Mouse (Mus musculus) limb, embryonic 14.5 days (tissue): ENCODE data around the gene Rab40c. TPM values are rescaled to one million over a fixed set of nuclear protein-coding genes. Genes with fewer than 3 reads are reported as not detected.

Experiments
- ATAC-seq: fragments of 200-750 bp; cut with Nextera tagmentation; 2 replicates; pipeline ENCODE4 v1.8.0; 2017; ENCODE audit warnings: low read depth, moderate number of reproducible peaks, moderate TSS enrichment; ENCODE audit not compliant: low FRiP score
- DNase-seq: peaks from one replicate; pipeline ENCODE4 v3.0.0-alpha.2; 2015; ENCODE audit warnings: low spot score
- H3K27ac ChIP-seq: fragments of 300-500 bp; sonication (generic); replicated peaks from 2 replicates; pipeline ENCODE4 v1.5.1; 2014; ENCODE audit warnings: low read depth, mild to moderate bottlenecking, low read length, moderate library complexity, mixed read lengths
- H3K27me3 ChIP-seq: fragments of 300-500 bp; sonication (generic); 2 replicates; pipeline ENCODE4 v1.6.1; 2014; ENCODE audit warnings: low read length, mixed read lengths; ENCODE audit not compliant: control insufficient read depth, insufficient read depth
- H3K36me3 ChIP-seq: fragments of 300-500 bp; sonication (generic); 2 replicates; pipeline ENCODE4 v1.6.1; 2014; ENCODE audit warnings: mild to moderate bottlenecking, low read length, moderate library complexity, mixed read lengths; ENCODE audit not compliant: control insufficient read depth, insufficient read depth
- H3K4me1 ChIP-seq: fragments of 300-500 bp; sonication (generic); 2 replicates; pipeline ENCODE4 v1.6.1; 2014; ENCODE audit warnings: antibody characterized with exemption, low read length, mixed read lengths; ENCODE audit not compliant: control insufficient read depth, insufficient read depth
- H3K4me2 ChIP-seq: fragments of 300-500 bp; sonication (generic); replicated peaks from 2 replicates; pipeline ENCODE4 v1.6.1; 2014; ENCODE audit warnings: low read depth, mild to moderate bottlenecking, low read length, moderate library complexity; ENCODE audit not compliant: severe bottlenecking
- H3K4me3 ChIP-seq: fragments of 300-500 bp; sonication (generic); replicated peaks from 2 replicates; pipeline ENCODE4 v1.5.1; 2014; ENCODE audit warnings: low read length
- H3K9ac ChIP-seq: fragments of 300-500 bp; sonication (generic); 2 replicates; pipeline ENCODE4 v1.6.1; 2014; ENCODE audit warnings: mild to moderate bottlenecking, low read depth, low read length, moderate library complexity; ENCODE audit not compliant: severe bottlenecking
- H3K9me3 ChIP-seq: fragments of 300-500 bp; sonication (generic); 2 replicates; pipeline ENCODE4 v1.6.1; 2016; ENCODE audit warnings: low read length; ENCODE audit not compliant: control insufficient read depth
- POLR2A ChIP-seq: fragments of 200-500 bp; IDR thresholded peaks from 2 replicates; pipeline ENCODE4 v1.8.0; 2012; ENCODE audit warnings: inconsistent platforms, mild to moderate bottlenecking, moderate library complexity, borderline replicate concordance; ENCODE audit not compliant: insufficient read depth, insufficient read length; ENCODE audit errors: extremely low read depth
- WGBS: fragments of 180-500 bp; shearing (Covaris S2); extraction: QIAGEN DNeasy Blood & Tissue Kit; methylation state at CpG from one replicate; pipeline ENCODE4 v1.1.7; 2014; 5-methylcytosine and 5-hydroxymethylcytosine counted together
- polyA plus RNA-seq, 2 experiments: library from polyadenylated mRNA; depleted of rRNA in 1 of 2; stranded (reverse) in 1 of 2; unstranded in 1 of 2; fragments of >200 nt; fragmentation: Nextera tagmentation in 1 of 2; extraction: Ambion mirVana in 1 of 2; gene quantifications; 2 replicates each; pipeline versions ENCODE4 v1.2.1 to v1.2.3; 2012 to 2014

Rab40c gene
- polyA plus RNA-seq, 2 experiments: 20.8 to 53.3 TPM

DNA sequence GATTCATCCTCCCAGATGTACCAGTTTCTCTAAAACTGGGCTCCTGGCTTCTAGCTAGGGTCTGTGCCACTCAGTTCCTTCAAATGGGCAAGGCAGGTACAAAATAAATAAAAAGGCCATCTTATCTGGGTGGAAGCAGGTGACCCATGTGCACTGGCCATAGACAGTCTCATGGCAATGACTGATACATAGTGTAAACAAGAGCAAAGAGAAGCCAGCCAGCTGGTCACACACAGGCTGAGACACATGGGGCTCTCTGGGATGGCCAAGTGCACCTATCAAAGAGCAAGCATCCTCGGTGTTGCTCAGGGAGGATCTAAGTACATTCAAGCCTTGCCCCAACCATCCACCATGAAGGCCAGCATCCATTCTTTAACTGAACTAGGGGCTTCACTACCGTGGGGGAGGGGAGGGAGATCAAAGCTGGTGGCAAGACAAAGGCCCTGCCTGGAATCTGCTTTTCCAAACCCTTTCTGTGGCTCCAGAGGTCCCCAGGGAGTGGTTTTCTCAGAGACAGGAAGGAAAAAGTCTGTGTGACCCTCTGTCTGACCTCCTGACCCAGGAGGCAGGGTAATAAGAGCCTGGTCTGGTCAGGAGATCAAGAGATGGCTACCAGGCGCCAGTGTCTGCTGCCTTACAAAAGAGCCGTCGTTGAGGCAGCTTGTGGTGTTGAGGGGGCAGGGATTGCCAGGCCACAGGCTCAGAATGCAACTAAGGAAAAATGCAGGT lies 38.5 kb downstream of the Rab40c start:
- H3K27me3 ChIP-seq: no peaks in the 10 kb centered on the region
- no peak overlapping the region for H3K4me3 ChIP-seq
- no peak overlapping the region for H3K4me2 ChIP-seq
- no peak overlapping the region for H3K9ac ChIP-seq
- WGBS: 15% methylated on average over 5 of the region's 5 CpGs
- H3K27ac ChIP-seq: no peak overlapping the region
- no peaks in the 10 kb centered on the region for H3K9me3 ChIP-seq
- DNase-seq: no peak
- no peak for ATAC-seq
- peaks cover 6% of the 10 kb centered on the region for H3K4me1 ChIP-seq
- peaks cover 63% of the 10 kb centered on the region for H3K36me3 ChIP-seq
- TF ChIP-seq POLR2A: no peak

DNA sequence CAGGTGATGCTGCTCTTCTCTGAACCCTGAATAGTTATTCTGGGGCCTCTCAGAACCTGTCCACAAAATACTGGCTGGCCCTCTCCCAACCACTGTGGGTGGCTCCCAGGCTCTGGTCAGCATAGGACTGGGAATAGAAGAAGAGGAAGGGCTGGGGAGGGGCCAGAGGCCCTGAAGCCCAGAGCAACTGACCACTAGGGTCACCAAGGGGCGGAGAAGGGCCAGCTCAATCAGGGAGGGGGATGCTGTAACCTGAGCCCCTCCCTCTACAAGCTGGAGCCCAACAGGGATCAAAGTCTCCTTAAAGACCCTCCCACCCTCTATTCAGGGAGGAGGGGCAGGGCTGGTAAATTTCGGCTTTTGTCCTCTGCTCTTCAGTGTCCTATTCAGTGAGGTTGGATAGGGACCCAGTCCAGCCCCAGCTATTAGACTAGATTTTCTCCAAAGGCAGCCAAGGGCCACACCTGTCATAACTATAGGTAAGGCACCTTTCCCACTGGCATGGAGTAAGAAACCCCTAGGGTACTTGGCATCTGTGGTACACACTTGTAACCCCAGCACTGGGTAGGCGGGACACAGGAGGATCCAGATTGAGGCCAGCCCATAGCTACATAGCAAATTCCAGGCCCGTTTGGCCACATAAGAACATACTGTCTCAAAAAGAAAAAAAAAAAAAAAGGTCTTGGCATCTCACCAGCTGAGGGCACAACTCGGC lies 39.2 kb downstream of the Rab40c start, which contains the start of gene Wfikkn1:
TSS of gene Wfikkn1 (minus strand) at position 663 of the 715 bp plus-strand sequence.
- Histone ChIP-seq H3K9ac (no peak within 1 kb of the TSS), H3K4me3 (no peak within 1 kb of the TSS), H3K9me3 (no peaks in the 10 kb centered on the region), H3K36me3 (peaks cover 63% of the 10 kb centered on the region), H3K4me1 (peaks cover 10% of the 10 kb centered on the region), H3K4me2 (no peak within 1 kb of the TSS), H3K27me3 (no peaks in the 10 kb centered on the region), H3K27ac (no peak within 1 kb of the TSS)
- WGBS: 36% methylated on average over 5 of the region's 5 CpGs
- TF ChIP-seq POLR2A: no peak
- DNase-seq (no peak), ATAC-seq (no peak)

DNA sequence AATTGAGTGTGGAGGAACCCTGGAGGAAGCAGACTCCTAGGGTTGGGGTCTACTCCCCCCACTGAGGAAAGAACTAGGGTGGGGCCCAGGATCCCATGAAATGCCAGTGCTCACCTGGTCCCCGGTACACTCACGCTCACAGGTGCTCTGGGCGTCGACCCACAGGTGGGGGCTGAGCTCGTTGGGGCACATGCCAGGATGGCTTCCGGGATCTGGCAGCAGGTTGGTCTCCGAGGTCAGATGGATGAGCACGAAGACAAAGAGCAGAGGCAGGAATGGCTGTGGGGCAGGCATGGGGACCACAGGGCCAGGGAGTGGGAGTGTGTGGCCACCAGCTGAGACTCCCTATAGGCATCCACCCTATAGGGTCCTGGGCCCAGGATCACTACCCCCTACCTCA lies 39.8 kb downstream of the Rab40c start:
- 73% methylated on average over 8 of the region's 8 CpGs for WGBS
- H3K9me3 ChIP-seq: no peaks in the 10 kb centered on the region
- no peak overlapping the region for H3K9ac ChIP-seq
- H3K36me3 ChIP-seq: peaks cover 58% of the 10 kb centered on the region
- no peak for TF ChIP-seq POLR2A
- ATAC-seq: no peak
- H3K27ac ChIP-seq: no peak overlapping the region
- H3K27me3 ChIP-seq: no peaks in the 10 kb centered on the region
- no peak for DNase-seq
- no peak overlapping the region for H3K4me2 ChIP-seq
- H3K4me3 ChIP-seq: no peak overlapping the region
- peaks cover 10% of the 10 kb centered on the region for H3K4me1 ChIP-seq

DNA sequence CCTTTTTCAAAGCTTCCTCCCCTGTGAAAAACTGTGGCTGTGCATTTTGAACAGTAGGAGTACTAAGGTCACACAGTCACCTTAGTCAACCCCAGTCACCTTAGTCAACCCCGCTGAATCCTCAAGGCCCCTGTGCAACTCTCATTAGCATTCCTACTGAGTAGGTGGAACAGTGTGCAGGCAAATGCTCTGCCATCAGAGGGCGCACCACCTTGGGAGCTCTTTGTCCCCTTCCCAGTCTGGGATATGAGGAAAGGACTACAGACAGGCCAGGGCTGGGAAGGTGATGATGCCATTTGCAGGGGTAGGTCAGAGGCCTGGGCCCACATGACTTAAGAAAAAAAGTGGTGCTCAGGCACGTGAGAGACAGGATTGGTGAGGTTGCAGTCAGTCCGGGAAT lies 40.3 kb downstream of the Rab40c start:
- Histone ChIP-seq H3K4me3 (no peak overlapping the region), H3K36me3 (peaks cover 53% of the 10 kb centered on the region)
- no peak for ATAC-seq

DNA sequence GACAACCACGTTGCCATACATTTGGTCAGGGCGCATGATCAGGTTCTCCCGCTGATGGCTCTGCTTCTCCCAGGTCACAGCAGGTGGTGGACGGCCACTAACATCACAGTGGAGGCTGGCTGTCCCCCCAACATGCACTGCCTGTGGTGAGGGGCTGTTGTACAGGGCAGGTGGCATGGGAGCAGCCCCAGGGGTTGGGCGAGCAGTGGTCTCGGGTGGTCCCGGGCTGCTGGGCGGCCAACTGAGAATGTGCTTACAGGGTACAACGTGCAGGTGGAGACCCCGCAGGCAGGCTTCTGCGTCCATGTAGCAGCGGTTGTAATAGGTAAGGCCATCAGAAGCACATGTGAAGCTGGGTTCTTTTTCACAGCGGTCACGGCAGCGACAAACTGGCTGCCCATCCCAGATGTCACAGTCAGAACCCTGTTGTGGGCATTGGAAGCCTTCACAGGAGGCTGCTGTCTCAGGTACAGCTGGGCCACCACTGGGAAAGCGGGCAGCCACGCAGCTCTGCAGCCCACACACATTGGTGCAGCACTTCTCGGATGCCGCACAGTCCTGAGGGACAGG lies 40.8 kb downstream of the Rab40c start:
- 92% methylated on average over 19 of the region's 19 CpGs for WGBS
- Histone ChIP-seq H3K36me3 (peaks cover 48% of the 10 kb centered on the region), H3K4me2 (no peak overlapping the region), H3K9me3 (no peaks in the 10 kb centered on the region), H3K27me3 (no peaks in the 10 kb centered on the region), H3K4me3 (no peak overlapping the region), H3K9ac (no peak overlapping the region), H3K4me1 (peaks cover 10% of the 10 kb centered on the region), H3K27ac (no peak overlapping the region)
- no peak for TF ChIP-seq POLR2A
- DNase-seq: no peak
- no peak for ATAC-seq

More for the DNA sequence above, 40.3 kb downstream of the Rab40c start:
- Histone ChIP-seq H3K27me3 (no peaks in the 10 kb centered on the region), H3K9ac (no peak overlapping the region), H3K4me2 (no peak overlapping the region), H3K4me1 (peaks cover 10% of the 10 kb centered on the region), H3K9me3 (no peaks in the 10 kb centered on the region), H3K27ac (no peak overlapping the region)
- 52% methylated on average over 4 of the region's 4 CpGs for WGBS
- TF ChIP-seq POLR2A: no peak
- no peak for DNase-seq
